Mouse (Mus musculus) heart, adult 2 months (tissue): ENCODE results near the gene Dhx58. TPM values are rescaled to one million over a fixed set of nuclear protein-coding genes. Genes with fewer than 3 reads are reported as not detected.

Experiments used
- DNase-seq, 2 experiments: peaks; one replicate each; pipeline ENCODE4 v3.0.0; 2021
- H3K27ac ChIP-seq: fragments of 200-600 bp; 2 replicates; pipeline ENCODE4 v1.8.1; 2022
- H3K27me3 ChIP-seq: fragments of 200-500 bp; 2 replicates; pipeline ENCODE4 v1.6.1; 2012; ENCODE audit warnings: mild to moderate bottlenecking, low read length, inconsistent platforms, mixed read lengths; ENCODE audit not compliant: control insufficient read depth, insufficient read depth
- H3K36me3 ChIP-seq: fragments of 200-500 bp; 2 replicates; pipeline ENCODE4 v1.6.1; 2012; ENCODE audit warnings: low read length, inconsistent platforms; ENCODE audit not compliant: control insufficient read depth, insufficient read depth
- H3K4me1 ChIP-seq: fragments of 200-500 bp; 2 replicates; pipeline ENCODE4 v1.6.1; 2011; ENCODE audit warnings: low read length; ENCODE audit not compliant: control insufficient read depth, insufficient read depth
- H3K4me3 ChIP-seq: fragments of 200-600 bp; 2 replicates; pipeline ENCODE4 v1.8.1; 2022
- H3K79me2 ChIP-seq: fragments of 200-500 bp; replicated peaks from 2 replicates; pipeline ENCODE4 v1.6.1; 2012; ENCODE audit warnings: mild to moderate bottlenecking, inconsistent platforms, low read length, moderate library complexity, mixed read lengths; ENCODE audit not compliant: control insufficient read depth, insufficient read depth
- H3K9ac ChIP-seq: fragments of 200-500 bp; 2 replicates; pipeline ENCODE4 v1.6.1; 2012; ENCODE audit warnings: low read depth, mild to moderate bottlenecking, control low read depth, inconsistent platforms, low read length, mixed read lengths
- CTCF ChIP-seq: fragments of 200-600 bp; IDR thresholded peaks from 2 replicates; pipeline ENCODE4 v1.8.1; 2022; ENCODE audit warnings: antibody characterized with exemption, mild to moderate bottlenecking, moderate library complexity
- EP300 ChIP-seq: fragments of 200-500 bp; IDR thresholded peaks from 2 replicates; pipeline ENCODE4 v1.6.1; 2011; ENCODE audit warnings: low read depth, low read length, control low read depth; ENCODE audit not compliant: insufficient read depth
- POLR2A ChIP-seq: fragments of 200-500 bp; IDR thresholded peaks from 2 replicates; pipeline ENCODE4 v1.6.1; 2011; ENCODE audit warnings: mild to moderate bottlenecking, low read depth, low read length, control low read depth; ENCODE audit not compliant: insufficient read depth
- WGBS: fragments of 180-500 bp; shearing (Covaris S2); methylation state at CpG from one replicate; pipeline ENCODE4 v1.1.7; 2018; 5-methylcytosine and 5-hydroxymethylcytosine counted together
- intact Hi-C: fragments of 180-260 bp; cut with DNase I; formaldehyde crosslinking; loops from one replicate; pipeline ENCODE4 v1.15.1; 2025
- polyA plus RNA-seq: library from polyadenylated mRNA; depleted of rRNA; stranded (reverse); fragments of >200 nt; gene quantifications from 2 replicates; pipeline ENCODE4 v1.2.3, GENCODE M21; 2012
- total RNA-seq, 2 experiments: library from RNA; stranded (reverse); gene quantifications; 2 replicates each; pipeline ENCODE4 v1.2.3; 2021

The Dhx58 gene
- total and polyA plus RNA-seq, 3 experiments = 0.55 to 2.8 (median 0.70) TPM

- H3K4me3 ChIP-seq = peak within 1 kb of the TSS; percentile 61
- DNase-seq = peak; percentile 89 to 91
- 0 out of 2 replicates have a peak, but pooled peaks have one; percentile 22 for TF ChIP-seq EP300
- TF ChIP-seq POLR2A = peak; percentile 68
- TF ChIP-seq CTCF = no peak
- peak within 1 kb of the TSS; percentile 91 for H3K9ac ChIP-seq
- no peaks in the 10 kb centered on the region for H3K79me2 ChIP-seq
- no peaks in the 10 kb centered on the region for H3K27me3 ChIP-seq
- H3K4me1 ChIP-seq = peaks cover 7% of the 10 kb centered on the region
- 4% methylated on average over 45 of the region's 48 CpGs for WGBS
- intact Hi-C loops = loop anchor here (10.0 kb wide), 1 partner anchor 463 kb away; the partner anchor contains the start of genes Ccr10, Cntnap1 and Plekhh3
- H3K27ac ChIP-seq = peak within 1 kb of the TSS; percentile 89
- no peaks in the 10 kb centered on the region for H3K36me3 ChIP-seq
These were observed 7.9 kb upstream of the Dhx58 start, which contains the start of gene Kat2a for GRCm38 (mm10) chr11:100711783-100712615. Kat2a (minus strand) TSS chr11:100712465.

- TF ChIP-seq EP300 (no peak), CTCF (no peak), POLR2A (no peak)
- WGBS = 84% methylated on average over 4 of the region's 4 CpGs
- H3K9ac ChIP-seq = no peak overlapping the region
- no peaks in the 10 kb centered on the region for H3K27me3 ChIP-seq
- no peak overlapping the region for H3K27ac ChIP-seq
- H3K4me3 ChIP-seq = no peak overlapping the region
- H3K4me1 ChIP-seq = peaks cover 7% of the 10 kb centered on the region
- H3K36me3 ChIP-seq = no peaks in the 10 kb centered on the region
- no peak for DNase-seq
- intact Hi-C loops = loop anchor here (10.0 kb wide), 1 partner anchor 464 kb away; the partner anchor contains the start of genes Ccr10, Cntnap1 and Plekhh3
- H3K79me2 ChIP-seq = no peaks in the 10 kb centered on the region
These were observed 6.9 kb upstream of the Dhx58 start for GRCm38 (mm10) chr11:100710977-100711376.

- Histone ChIP-seq H3K79me2 (no peaks in the 10 kb centered on the region), H3K4me1 (peaks cover 7% of the 10 kb centered on the region), H3K4me3 (no peak overlapping the region), H3K9ac (no peak overlapping the region), H3K27me3 (no peaks in the 10 kb centered on the region), H3K36me3 (no peaks in the 10 kb centered on the region), H3K27ac (no peak overlapping the region)
- no peak for DNase-seq
- TF ChIP-seq CTCF = no peak
- TF ChIP-seq EP300 = no peak
- no peak for TF ChIP-seq POLR2A
- intact Hi-C loops = loop anchor here (10.0 kb wide), 1 partner anchor 464 kb away; the partner anchor contains the start of genes Ccr10, Cntnap1 and Plekhh3
- 94% methylated on average over 15 of the region's 15 CpGs for WGBS
These were observed 6.5 kb upstream of the Dhx58 start for GRCm38 (mm10) chr11:100710528-100710927.

- intact Hi-C loops = no loop called here
- TF ChIP-seq EP300 = no peak
- no peak for TF ChIP-seq POLR2A
- no peak for TF ChIP-seq CTCF
- WGBS = 93% methylated on average over 9 of the region's 9 CpGs
These were observed 5.2 kb upstream of the Dhx58 start for GRCm38 (mm10) chr11:100709201-100709810.

GRCm38 (mm10) chr11:100705095-100705747, 1.1 kb upstream of the Dhx58 start:
- 92% methylated on average over 23 of the region's 23 CpGs for whole genome bisulfite sequencing
- intact Hi-C loops = no loop called here
- no peak for TF ChIP-seq CTCF
- no peak for TF ChIP-seq EP300
- no peak for TF ChIP-seq POLR2A
- Histone ChIP-seq H3K9ac (no peak overlapping the region), H3K36me3 (no peaks in the 10 kb centered on the region), H3K27me3 (no peaks in the 10 kb centered on the region), H3K4me1 (peaks cover 8% of the 10 kb centered on the region), H3K4me3 (no peak overlapping the region), H3K27ac (no peak overlapping the region), H3K79me2 (no peaks in the 10 kb centered on the region)
- no peak for DNase-seq

More at GRCm38 (mm10) chr11:100709201-100709810, 5.2 kb upstream of the Dhx58 start:
- Histone ChIP-seq H3K27me3 (no peaks in the 10 kb centered on the region), H3K4me1 (peaks cover 6% of the 10 kb centered on the region), H3K4me3 (no peak overlapping the region), H3K36me3 (no peaks in the 10 kb centered on the region), H3K27ac (no peak overlapping the region), H3K79me2 (no peaks in the 10 kb centered on the region), H3K9ac (no peak overlapping the region)
- DNase-seq = no peak
